Mouse (Mus musculus): ENCODE results near the gene Pou4f1. TPM values are rescaled to one million over a fixed set of nuclear protein-coding genes. Genes with fewer than 3 reads are reported as not detected.

Pou4f1 gene
- polyA plus RNA-seq, 1 experiment from 2014 or later: not detected

DNA sequence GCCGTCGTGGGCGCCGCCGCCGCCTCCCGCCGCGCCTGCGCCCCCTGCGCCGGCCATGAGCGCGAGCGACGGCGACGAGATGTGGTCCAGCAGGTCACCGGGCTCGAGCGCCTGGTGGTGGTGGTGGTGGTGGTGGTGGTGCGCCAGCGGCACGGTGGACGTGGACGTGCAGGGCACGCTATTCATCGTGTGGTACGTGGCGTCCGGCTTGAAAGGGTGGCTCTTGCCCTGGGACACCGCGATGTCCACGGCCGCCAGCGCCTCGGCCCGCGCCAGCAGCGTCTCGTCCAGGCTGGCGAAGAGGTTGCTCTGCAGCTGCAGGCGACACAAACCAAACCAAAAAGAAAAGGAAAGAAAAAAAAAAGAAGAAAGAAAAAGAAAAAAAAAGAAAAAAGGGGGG lies 1.2 kb downstream of the Pou4f1 start:
- no peak for ATAC-seq (ENCODE audit: low read depth)
- Histone ChIP-seq H3K27ac (ENCODE audit: low read length) (no peak overlapping the region), H3K36me3 (ENCODE audit: control insufficient read depth, insufficient read depth) (no peaks in the 10 kb centered on the region), H3K4me3 (ENCODE audit: low read depth, low read length) (no peak overlapping the region), H3K27me3 (ENCODE audit: control insufficient read depth, insufficient read depth, low read depth, low read length) (peaks cover 91% of the 10 kb centered on the region), H3K4me1 (ENCODE audit: control insufficient read depth, low read depth, low read length) (peaks cover 4% of the 10 kb centered on the region; the same call in 1 of the 2 replicates), H3K9me3 (replicated peaks; ENCODE audit: control insufficient read depth, low read length) (no peaks in the 10 kb centered on the region), H3K4me2 (ENCODE audit: low read depth, low read length) (no peak overlapping the region), H3K9ac (ENCODE audit: low read depth, low read length) (no peak overlapping the region)
- WGBS (ENCODE audit: insufficient replicate concordance): 2% methylated on average over 22 of the region's 43 CpGs

GRCm38 (mm10) chr14:104465483-104466235 lies 2.1 kb downstream of the Pou4f1 start:
- H3K27me3 ChIP-seq (ENCODE audit: control insufficient read depth, insufficient read depth, low read depth, low read length): peaks cover 91% of the 10 kb centered on the region

DNA sequence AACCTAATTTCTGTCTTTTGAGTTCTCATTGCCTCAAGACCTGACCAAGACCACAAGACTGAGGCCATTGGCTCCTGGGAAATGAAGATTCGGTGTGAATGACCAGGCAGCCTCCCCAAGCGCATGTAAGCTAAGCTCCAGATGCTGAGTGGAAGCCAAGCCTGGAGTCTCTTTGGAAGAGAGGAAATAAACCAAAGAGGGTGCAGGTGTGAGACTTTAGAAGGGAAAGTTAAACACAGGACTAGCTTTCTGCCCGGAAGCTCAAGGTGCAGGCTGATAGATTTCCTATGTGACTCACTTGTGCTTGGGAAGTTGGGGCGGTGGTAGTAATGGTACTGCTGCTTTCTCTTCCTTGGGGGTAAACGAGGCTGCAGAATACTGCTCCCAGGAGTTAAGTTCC lies 3.0 kb downstream of the Pou4f1 start:
- Histone ChIP-seq H3K36me3 (ENCODE audit: control insufficient read depth, insufficient read depth) (no peaks in the 10 kb centered on the region), H3K4me1 (ENCODE audit: control insufficient read depth, low read depth, low read length) (peaks cover 4% of the 10 kb centered on the region; the same call in 1 of the 2 replicates), H3K9me3 (replicated peaks; ENCODE audit: control insufficient read depth, low read length) (no peaks in the 10 kb centered on the region), H3K4me2 (ENCODE audit: low read depth, low read length) (no peak overlapping the region), H3K27me3 (ENCODE audit: control insufficient read depth, insufficient read depth, low read depth, low read length) (peaks cover 90% of the 10 kb centered on the region), H3K4me3 (ENCODE audit: low read depth, low read length) (no peak overlapping the region), H3K27ac (ENCODE audit: low read length) (no peak overlapping the region), H3K9ac (ENCODE audit: low read depth, low read length) (no peak overlapping the region)
- no peak for ATAC-seq (ENCODE audit: low read depth)
- 5% methylated on average over 5 of the region's 5 CpGs for WGBS (ENCODE audit: insufficient replicate concordance)

More at GRCm38 (mm10) chr14:104465483-104466235, 2.1 kb downstream of the Pou4f1 start:
- Histone ChIP-seq H3K4me1 (ENCODE audit: control insufficient read depth, low read depth, low read length) (peaks cover 4% of the 10 kb centered on the region; the same call in 1 of the 2 replicates), H3K9me3 (replicated peaks; ENCODE audit: control insufficient read depth, low read length) (no peaks in the 10 kb centered on the region), H3K9ac (ENCODE audit: low read depth, low read length) (no peak overlapping the region), H3K27ac (ENCODE audit: low read length) (no peak overlapping the region), H3K4me3 (ENCODE audit: low read depth, low read length) (peak overlapping the region; percentile 22), H3K36me3 (ENCODE audit: control insufficient read depth, insufficient read depth) (no peaks in the 10 kb centered on the region), H3K4me2 (ENCODE audit: low read depth, low read length) (0 out of 2 replicates have a peak overlapping the region, but pooled peaks have one; percentile 17)
- under 1% methylated on average over 62 of the region's 64 CpGs for WGBS (ENCODE audit: insufficient replicate concordance)
- ATAC-seq (ENCODE audit: low read depth): no peak

GRCm38 (mm10) chr14:104463631-104464250 lies 4.1 kb downstream of the Pou4f1 start:
- Histone ChIP-seq H3K4me2 (ENCODE audit: low read depth, low read length) (no peak overlapping the region), H3K27me3 (ENCODE audit: control insufficient read depth, insufficient read depth, low read depth, low read length) (peaks cover 91% of the 10 kb centered on the region), H3K4me3 (ENCODE audit: low read depth, low read length) (no peak overlapping the region), H3K36me3 (ENCODE audit: control insufficient read depth, insufficient read depth) (no peaks in the 10 kb centered on the region), H3K4me1 (ENCODE audit: control insufficient read depth, low read depth, low read length) (peaks cover 4% of the 10 kb centered on the region; the same call in 1 of the 2 replicates), H3K27ac (ENCODE audit: low read length) (no peak overlapping the region), H3K9ac (ENCODE audit: low read depth, low read length) (no peak overlapping the region), H3K9me3 (replicated peaks; ENCODE audit: control insufficient read depth, low read length) (no peaks in the 10 kb centered on the region)
- no peak for ATAC-seq (ENCODE audit: low read depth)
- WGBS (ENCODE audit: insufficient replicate concordance): 5% methylated on average over 5 of the region's 5 CpGs

GRCm38 (mm10) chr14:104461286-104462240 lies 6.2 kb downstream of the Pou4f1 start:
- WGBS (ENCODE audit: insufficient replicate concordance): 1% methylated on average over 10 of the region's 10 CpGs
- peaks cover 86% of the 10 kb centered on the region for H3K27me3 ChIP-seq (ENCODE audit: control insufficient read depth, insufficient read depth, low read depth, low read length)
- ATAC-seq (ENCODE audit: low read depth): no peak

GRCm38 (mm10) chr14:104460325-104461285 lies 7.2 kb downstream of the Pou4f1 start:
- Histone ChIP-seq H3K4me3 (ENCODE audit: low read depth, low read length) (no peak overlapping the region), H3K27me3 (ENCODE audit: control insufficient read depth, insufficient read depth, low read depth, low read length) (peaks cover 77% of the 10 kb centered on the region), H3K9me3 (replicated peaks; ENCODE audit: control insufficient read depth, low read length) (no peaks in the 10 kb centered on the region), H3K4me1 (ENCODE audit: control insufficient read depth, low read depth, low read length) (no peaks in the 10 kb centered on the region), H3K27ac (ENCODE audit: low read length) (no peak overlapping the region), H3K36me3 (ENCODE audit: control insufficient read depth, insufficient read depth) (no peaks in the 10 kb centered on the region), H3K9ac (ENCODE audit: low read depth, low read length) (no peak overlapping the region), H3K4me2 (ENCODE audit: low read depth, low read length) (no peak overlapping the region)
- 2% methylated on average over 58 of the region's 59 CpGs for WGBS (ENCODE audit: insufficient replicate concordance)
- no peak for ATAC-seq (ENCODE audit: low read depth)

More at GRCm38 (mm10) chr14:104461286-104462240, 6.2 kb downstream of the Pou4f1 start:
- Histone ChIP-seq H3K27ac (ENCODE audit: low read length) (no peak overlapping the region), H3K4me1 (ENCODE audit: control insufficient read depth, low read depth, low read length) (no peaks in the 10 kb centered on the region; the same call in 1 of the 2 replicates), H3K9me3 (replicated peaks; ENCODE audit: control insufficient read depth, low read length) (no peaks in the 10 kb centered on the region), H3K9ac (ENCODE audit: low read depth, low read length) (no peak overlapping the region), H3K4me2 (ENCODE audit: low read depth, low read length) (no peak overlapping the region), H3K36me3 (ENCODE audit: control insufficient read depth, insufficient read depth) (no peaks in the 10 kb centered on the region), H3K4me3 (ENCODE audit: low read depth, low read length) (no peak overlapping the region)

GRCm38 (mm10) chr14:104459513-104460111 lies 8.2 kb downstream of the Pou4f1 start:
- Histone ChIP-seq H3K4me1 (ENCODE audit: control insufficient read depth, low read depth, low read length) (no peaks in the 10 kb centered on the region), H3K27me3 (ENCODE audit: control insufficient read depth, insufficient read depth, low read depth, low read length) (peaks cover 70% of the 10 kb centered on the region), H3K4me2 (ENCODE audit: low read depth, low read length) (no peak overlapping the region), H3K9me3 (replicated peaks; ENCODE audit: control insufficient read depth, low read length) (no peaks in the 10 kb centered on the region), H3K36me3 (ENCODE audit: control insufficient read depth, insufficient read depth) (no peaks in the 10 kb centered on the region), H3K4me3 (ENCODE audit: low read depth, low read length) (no peak overlapping the region), H3K27ac (ENCODE audit: low read length) (no peak overlapping the region), H3K9ac (ENCODE audit: low read depth, low read length) (no peak overlapping the region)
- 1% methylated on average over 25 of the region's 25 CpGs for WGBS (ENCODE audit: insufficient replicate concordance)
- no peak for ATAC-seq (ENCODE audit: low read depth)
